Mouse (Mus musculus): ENCODE measurements around the gene Ms4a4b. TPM values are rescaled to one million over a fixed set of nuclear protein-coding genes. Genes with fewer than 3 reads are reported as not detected.
A peak's percentile ranks its signal among the peaks of the same experiment; 100 is the strongest.
"Not testable (repeated sequence)": the region's sequence is repeated elsewhere in the genome, so short reads cannot be mapped to it uniquely, and the experiment has no call there.

Gene Ms4a4b
- 1,000 to 10,000 TPM; 2,395 to 2,899 (median 2,705) TPM for polyA plus RNA-seq (2017; shearing (Covaris generic))

GRCm38 (mm10) chr19:11443338-11443737 is at the start of gene Ms4a4b:
Gene Ms4a4b, plus strand, starts transcription at chr19:11443553.
- peak; percentile 74 for ATAC-seq

- peak; percentile 50 for ATAC-seq
These were observed 47.6 kb upstream of the Ms4a4b start for GRCm38 (mm10) chr19:11395769-11396168.

GRCm38 (mm10) chr19:11404527-11404926 is 38.8 kb upstream of the Ms4a4b start, which contains the start of gene Ms4a4c:
Gene Ms4a4c, plus strand, starts transcription at chr19:11404770.
- no peak for ATAC-seq

GRCm38 (mm10) chr19:11407428-11407827 is 35.9 kb upstream of the Ms4a4b start:
- ATAC-seq: peak; percentile 50

GRCm38 (mm10) chr19:11408591-11408990 is 34.8 kb upstream of the Ms4a4b start:
- peak; percentile 46 for ATAC-seq

- peak; percentile 73 for ATAC-seq
These were observed 31.7 kb upstream of the Ms4a4b start for GRCm38 (mm10) chr19:11411640-11412039.

DNA sequence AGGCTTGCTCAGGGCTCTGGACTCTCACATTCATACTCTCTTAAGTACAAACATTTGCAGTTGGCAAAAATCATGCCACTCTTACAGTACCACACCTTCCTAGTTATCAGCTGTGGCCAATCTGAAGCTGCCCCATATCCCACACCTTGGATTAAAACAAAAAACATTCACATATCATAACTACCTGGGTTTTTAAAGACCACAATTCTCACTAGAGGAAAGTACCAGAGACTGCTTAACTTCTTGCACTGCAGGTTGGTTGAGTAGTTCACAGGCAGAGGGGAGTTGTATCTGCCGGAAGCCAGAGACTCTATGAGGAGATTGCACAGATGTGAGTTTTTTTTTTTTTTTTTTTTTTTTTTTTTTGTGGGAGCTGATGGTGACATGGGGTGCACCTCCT is 29.3 kb upstream of the Ms4a4b start:
- no peak for ATAC-seq

DNA sequence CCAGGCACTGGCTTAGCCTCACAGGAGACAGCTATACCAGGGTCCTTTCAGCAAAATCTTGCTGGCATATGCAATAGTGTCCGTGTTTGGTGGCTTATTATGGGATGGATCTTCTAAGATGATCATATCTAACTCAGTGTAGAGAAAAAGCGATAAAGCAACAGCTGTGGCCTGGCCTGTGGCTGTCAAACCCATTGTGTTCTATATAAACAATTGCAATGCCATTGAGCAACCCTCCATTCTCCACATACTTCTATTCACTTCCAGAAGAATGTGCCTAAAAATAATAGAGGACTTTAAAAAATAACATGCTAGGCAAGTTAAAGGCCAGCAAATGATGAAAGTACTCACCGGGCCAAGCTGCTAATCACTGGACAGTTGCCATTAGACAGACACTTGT is 27.8 kb upstream of the Ms4a4b start:
- no peak for ATAC-seq

DNA sequence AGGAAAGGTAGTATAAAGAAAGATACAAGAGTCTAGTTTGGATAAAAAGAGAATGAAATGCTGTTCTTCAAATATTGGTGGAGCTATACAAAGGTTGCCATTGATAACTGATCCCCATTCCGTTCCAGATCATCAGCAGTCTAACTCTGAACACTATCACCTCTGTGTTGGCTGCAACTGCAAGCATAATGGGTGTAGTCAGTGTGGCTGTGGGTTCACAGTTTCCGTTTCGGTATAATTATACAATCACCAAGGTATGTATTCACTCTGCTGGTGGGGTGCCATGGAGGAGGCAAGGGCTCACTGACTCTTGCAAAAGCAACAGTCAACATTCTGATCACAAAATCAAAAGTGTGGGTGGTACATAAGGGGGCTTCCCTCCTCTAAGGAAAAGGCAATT is 24.5 kb upstream of the Ms4a4b start:
- ATAC-seq: peak; percentile 83

GRCm38 (mm10) chr19:11431209-11431608 is 12.1 kb upstream of the Ms4a4b start:
- not testable (repeated sequence) for ATAC-seq

GRCm38 (mm10) chr19:11435058-11435834 is 8.1 kb upstream of the Ms4a4b start:
- peak; percentile 72 for ATAC-seq

DNA sequence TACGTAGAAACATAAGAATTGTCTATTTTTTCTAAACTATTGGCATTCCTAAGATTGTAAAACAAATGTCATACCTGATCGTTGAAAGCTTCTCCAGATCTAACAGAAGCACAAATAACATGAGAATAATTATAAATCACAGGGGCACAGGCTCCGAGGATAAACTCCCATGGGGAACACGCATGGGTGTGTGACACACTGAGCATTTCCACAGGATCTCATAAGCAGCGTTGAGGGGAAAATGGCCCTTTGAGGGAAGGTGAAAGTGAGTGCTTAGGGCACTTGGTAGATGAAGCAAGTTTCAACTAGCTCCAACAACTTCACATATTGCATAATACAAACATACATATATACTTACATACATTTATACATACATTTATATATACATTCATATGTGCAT is 611 bp downstream of the Ms4a4b start:
- no peak for ATAC-seq

- ATAC-seq: peak; percentile 44
These were observed 3.9 kb downstream of the Ms4a4b start for GRCm38 (mm10) chr19:11447238-11447637.

DNA sequence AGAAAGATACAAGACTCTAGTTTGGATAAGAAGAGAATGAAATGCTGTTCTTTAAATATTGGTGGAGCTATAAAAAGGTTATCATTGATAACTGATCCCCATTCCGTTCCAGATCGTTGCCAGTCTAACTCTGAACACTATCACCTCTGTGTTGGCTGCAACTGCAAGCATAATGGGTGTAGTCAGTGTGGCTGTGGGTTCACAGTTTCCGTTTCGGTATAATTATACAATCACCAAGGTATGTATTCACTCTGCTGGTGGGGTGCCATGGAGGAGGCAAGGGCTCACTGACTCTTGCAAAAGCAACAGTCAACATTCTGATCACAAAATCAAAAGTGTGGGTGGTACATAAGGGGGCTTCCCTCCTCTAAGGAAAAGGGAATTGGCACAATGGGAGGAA is 15.7 kb downstream of the Ms4a4b start:
- peak; percentile 63 for ATAC-seq

GRCm38 (mm10) chr19:11464795-11465194 is 21.4 kb downstream of the Ms4a4b start:
- ATAC-seq: peak; percentile 58

- no peak for ATAC-seq
These were observed 23.1 kb downstream of the Ms4a4b start for GRCm38 (mm10) chr19:11466471-11466870.

DNA sequence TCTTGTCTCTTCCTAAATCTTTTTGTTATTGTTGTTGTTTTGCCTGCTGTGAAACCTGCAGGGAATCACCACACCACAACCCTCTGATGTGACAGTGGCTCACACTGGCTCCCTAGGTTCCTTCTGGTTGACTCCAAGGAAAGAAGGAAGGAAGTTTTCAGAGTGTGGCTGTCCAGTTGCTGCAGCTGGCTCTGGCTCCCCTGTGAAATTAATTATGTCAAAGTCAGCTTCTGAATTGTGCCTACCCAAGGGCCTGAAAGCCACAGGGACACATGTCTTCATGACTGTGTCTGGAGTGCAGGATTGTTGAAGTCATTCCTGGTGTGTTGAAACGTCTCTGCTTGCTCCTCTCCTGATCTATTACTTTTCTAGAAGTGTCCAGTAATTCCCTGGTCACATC is 25.0 kb downstream of the Ms4a4b start:
- not testable (repeated sequence) for ATAC-seq

DNA sequence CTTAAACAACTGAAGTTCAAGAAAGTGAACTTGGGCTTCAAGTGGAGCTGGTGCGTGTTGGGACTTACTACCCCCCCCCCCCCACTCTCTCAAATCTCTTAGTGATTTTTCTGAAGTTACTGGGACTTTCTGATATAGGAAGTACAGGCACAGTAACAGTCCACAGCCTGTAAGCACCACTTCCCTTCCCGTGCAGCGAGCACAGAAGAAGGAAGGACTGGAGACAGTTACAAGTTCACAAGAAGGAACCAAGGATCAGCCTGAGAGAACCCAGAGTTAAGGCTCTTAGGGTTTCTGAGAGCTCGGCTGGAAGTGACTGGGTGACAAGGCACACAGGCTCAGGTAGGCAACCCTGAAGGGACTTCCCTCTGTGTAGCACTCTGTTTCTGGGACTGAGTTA is 25.9 kb downstream of the Ms4a4b start, which contains the start of gene Ms4a6c:
TSS of gene Ms4a6c (plus strand) at position 152 of the 400 bp plus-strand sequence.
- peak; percentile 35 for ATAC-seq

DNA sequence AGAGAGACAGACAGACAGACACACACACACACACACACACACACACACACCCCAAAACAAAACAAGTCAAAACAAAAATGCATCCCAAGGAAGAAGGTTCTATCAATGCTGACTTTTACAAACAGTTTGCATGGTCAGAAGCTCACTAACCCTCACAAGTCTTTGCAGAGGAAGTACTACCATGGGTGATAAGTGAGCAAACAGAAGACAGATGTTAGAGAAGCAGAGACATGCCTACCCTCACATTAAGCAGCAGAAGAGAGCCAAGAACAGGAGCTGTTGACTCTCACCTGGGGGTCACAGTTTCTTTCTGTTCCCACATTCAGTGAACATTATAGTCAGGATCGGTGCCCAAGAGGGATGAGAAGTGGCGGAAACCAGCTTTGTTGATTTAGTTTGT is 36.4 kb downstream of the Ms4a4b start:
- no peak for ATAC-seq

- no peak for ATAC-seq
These were observed 39.3 kb downstream of the Ms4a4b start for GRCm38 (mm10) chr19:11482684-11483083.

DNA sequence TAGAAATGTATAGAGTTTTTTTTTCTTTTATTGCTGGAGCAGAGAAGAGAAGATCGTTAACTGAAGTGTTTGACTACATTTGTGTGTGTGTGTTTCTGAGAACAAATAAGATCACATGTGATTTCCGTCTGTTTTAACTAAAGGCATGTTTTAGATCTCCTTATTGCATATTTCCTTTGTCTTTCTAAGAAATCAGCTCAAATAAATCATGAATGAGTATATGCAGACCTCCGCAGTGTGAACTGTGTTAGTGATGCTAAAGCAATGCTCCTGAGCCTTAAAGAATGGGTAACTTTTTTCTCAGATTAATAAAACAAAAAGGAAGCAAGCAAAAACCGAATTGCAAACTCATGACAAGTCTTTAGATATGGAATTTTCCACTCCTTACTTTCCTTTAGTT is 40.6 kb downstream of the Ms4a4b start:
- ATAC-seq: no peak

DNA sequence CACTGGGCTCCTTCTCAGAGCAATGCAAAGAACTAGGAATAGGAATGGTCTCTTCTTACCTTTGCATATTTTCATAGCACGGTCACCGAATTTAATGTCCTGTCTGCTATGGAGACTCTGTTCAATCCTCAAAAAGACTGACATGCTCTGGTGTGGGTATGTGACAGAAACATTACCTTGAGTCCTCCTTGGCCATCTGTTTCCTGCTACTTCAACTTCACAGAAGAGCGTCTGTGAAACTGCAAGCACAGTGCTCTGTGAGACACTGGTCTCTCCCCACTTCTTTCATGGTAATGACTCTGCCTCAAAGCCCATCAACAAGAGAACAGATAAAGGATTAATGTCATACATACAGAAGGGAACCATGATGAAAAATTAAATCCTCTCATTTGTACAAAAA is 41.0 kb downstream of the Ms4a4b start:
- peak; percentile 39 for ATAC-seq

DNA sequence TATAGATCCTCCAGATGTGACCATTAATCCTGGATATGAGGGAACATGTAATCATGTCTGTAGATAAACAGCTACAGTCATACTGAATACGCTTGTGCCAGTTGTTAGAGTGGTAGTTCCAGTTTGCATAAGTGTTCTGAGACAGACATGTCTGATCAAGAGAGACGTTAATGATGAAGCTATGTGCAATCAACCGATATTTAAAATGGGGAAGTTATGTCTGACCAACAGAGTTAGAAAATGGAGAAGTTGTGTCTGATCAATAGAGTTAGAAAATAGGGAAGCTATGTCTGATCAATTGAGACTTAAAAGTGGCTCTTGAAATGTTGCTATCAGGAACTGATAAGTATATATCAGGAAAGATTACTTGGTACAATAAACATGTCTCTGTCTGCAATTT is 41.9 kb downstream of the Ms4a4b start:
- no peak for ATAC-seq

- ATAC-seq: peak; percentile 66
These were observed 42.4 kb downstream of the Ms4a4b start, which contains the start of gene Gm8369 for GRCm38 (mm10) chr19:11485746-11486145. Gene Gm8369, plus strand, starts transcription at chr19:11485938.
